Mouse (Mus musculus): ENCODE measurements around the gene Hoxb8. TPM values are rescaled to one million over a fixed set of nuclear protein-coding genes. Genes with fewer than 3 reads are reported as not detected.

Gene Hoxb8
- 0.06 TPM in 1 of 2 replicates, not detected in the other for polyA plus RNA-seq (2016; fragmentation: Nextera tagmentation; extraction: Ambion mirVana)

GRCm38 (mm10) chr11:96281855-96282570, at the start of gene Hoxb8:
TSS of gene Hoxb8 (plus strand) at chr11:96281905.
- H3K4me2 ChIP-seq: no peak within 1 kb of the TSS

GRCm38 (mm10) chr11:96234906-96235305, 46.8 kb upstream of the Hoxb8 start:
- H3K4me1 ChIP-seq (replicated peaks): no peaks in the 10 kb centered on the region
- H3K9ac ChIP-seq: no peak overlapping the region
- no peak overlapping the region for H3K27ac ChIP-seq (ENCODE audit: poor library complexity, severe bottlenecking)
- H3K9me3 ChIP-seq (replicated peaks): no peaks in the 10 kb centered on the region
- no peaks in the 10 kb centered on the region for H3K36me3 ChIP-seq
- H3K27me3 ChIP-seq (replicated peaks): peaks cover 80% of the 10 kb centered on the region
- WGBS: 2% methylated on average over 12 of the region's 12 CpGs
- no peak for ATAC-seq (ENCODE audit: insufficient number of reproducible peaks, low FRiP score)
- H3K4me2 ChIP-seq: no peak overlapping the region
- H3K4me3 ChIP-seq: no peak overlapping the region

More at GRCm38 (mm10) chr11:96281855-96282570, at the start of gene Hoxb8:
- no peak for ATAC-seq (ENCODE audit: insufficient number of reproducible peaks, low FRiP score)
- 1% methylated on average over 27 of the region's 27 CpGs for WGBS
- H3K9ac ChIP-seq: no peak within 1 kb of the TSS
- H3K27me3 ChIP-seq (replicated peaks): peaks cover 93% of the 10 kb centered on the region
- H3K4me1 ChIP-seq (replicated peaks): peaks cover 28% of the 10 kb centered on the region
- no peaks in the 10 kb centered on the region for H3K9me3 ChIP-seq (replicated peaks)
- H3K4me3 ChIP-seq: no peak within 1 kb of the TSS
- H3K27ac ChIP-seq (ENCODE audit: poor library complexity, severe bottlenecking): no peak within 1 kb of the TSS
- H3K36me3 ChIP-seq: no peaks in the 10 kb centered on the region

GRCm38 (mm10) chr11:96240211-96240610, 41.5 kb upstream of the Hoxb8 start:
- Histone ChIP-seq H3K27ac (ENCODE audit: poor library complexity, severe bottlenecking) (no peak overlapping the region), H3K9ac (no peak overlapping the region), H3K27me3 (replicated peaks) (peaks cover 64% of the 10 kb centered on the region), H3K36me3 (no peaks in the 10 kb centered on the region), H3K4me3 (no peak overlapping the region), H3K4me2 (no peak overlapping the region), H3K9me3 (replicated peaks) (no peaks in the 10 kb centered on the region), H3K4me1 (replicated peaks) (no peaks in the 10 kb centered on the region)
- WGBS: 2% methylated on average over 7 of the region's 7 CpGs
- no peak for ATAC-seq (ENCODE audit: insufficient number of reproducible peaks, low FRiP score)

- no peak overlapping the region for H3K9ac ChIP-seq
- H3K27me3 ChIP-seq (replicated peaks): peaks cover 99% of the 10 kb centered on the region
- H3K4me2 ChIP-seq: no peak overlapping the region
- no peaks in the 10 kb centered on the region for H3K9me3 ChIP-seq (replicated peaks)
- 3% methylated on average over 14 of the region's 14 CpGs for WGBS
- H3K4me3 ChIP-seq: no peak overlapping the region
- ATAC-seq (ENCODE audit: insufficient number of reproducible peaks, low FRiP score): no peak
- no peak overlapping the region for H3K27ac ChIP-seq (ENCODE audit: poor library complexity, severe bottlenecking)
- H3K36me3 ChIP-seq: no peaks in the 10 kb centered on the region
- H3K4me1 ChIP-seq (replicated peaks): peaks cover 3% of the 10 kb centered on the region; the same call in 1 of the 2 replicates
These were observed 30.8 kb upstream of the Hoxb8 start for GRCm38 (mm10) chr11:96250901-96251300.

- H3K4me1 ChIP-seq (replicated peaks): peaks cover 3% of the 10 kb centered on the region; the same call in 1 of the 2 replicates
- H3K4me3 ChIP-seq: peak overlapping the region; percentile 7; the same call in 1 of the 2 replicates
- no peaks in the 10 kb centered on the region for H3K9me3 ChIP-seq (replicated peaks)
- H3K4me2 ChIP-seq: peak overlapping the region; percentile 22
- no peak overlapping the region for H3K9ac ChIP-seq
- H3K36me3 ChIP-seq: no peaks in the 10 kb centered on the region
- WGBS: under 1% methylated on average over 46 of the region's 46 CpGs
- H3K27me3 ChIP-seq (replicated peaks): peaks cover 100% of the 10 kb centered on the region
- H3K27ac ChIP-seq (ENCODE audit: poor library complexity, severe bottlenecking): no peak overlapping the region
- ATAC-seq (ENCODE audit: insufficient number of reproducible peaks, low FRiP score): no peak
These were observed 30.1 kb upstream of the Hoxb8 start for GRCm38 (mm10) chr11:96251480-96252031.

- H3K9me3 ChIP-seq (replicated peaks): no peaks in the 10 kb centered on the region
- H3K27me3 ChIP-seq (replicated peaks): peaks cover 100% of the 10 kb centered on the region
- H3K4me2 ChIP-seq: no peak overlapping the region
- H3K4me1 ChIP-seq (replicated peaks): peaks cover 3% of the 10 kb centered on the region; the same call in 1 of the 2 replicates
- no peak overlapping the region for H3K27ac ChIP-seq (ENCODE audit: poor library complexity, severe bottlenecking)
- no peak overlapping the region for H3K9ac ChIP-seq
- H3K4me3 ChIP-seq: no peak overlapping the region
- H3K36me3 ChIP-seq: no peaks in the 10 kb centered on the region
- 6% methylated on average over 12 of the region's 12 CpGs for WGBS
- no peak for ATAC-seq (ENCODE audit: insufficient number of reproducible peaks, low FRiP score)
These were observed 29.1 kb upstream of the Hoxb8 start for GRCm38 (mm10) chr11:96252541-96253120.

- 3% methylated on average over 11 of the region's 11 CpGs for WGBS
- H3K4me1 ChIP-seq (replicated peaks): peaks cover 3% of the 10 kb centered on the region; the same call in 1 of the 2 replicates
- no peak overlapping the region for H3K4me3 ChIP-seq
- no peak overlapping the region for H3K27ac ChIP-seq (ENCODE audit: poor library complexity, severe bottlenecking)
- peaks cover 100% of the 10 kb centered on the region for H3K27me3 ChIP-seq (replicated peaks)
- H3K9ac ChIP-seq: no peak overlapping the region
- H3K36me3 ChIP-seq: no peaks in the 10 kb centered on the region
- ATAC-seq (ENCODE audit: insufficient number of reproducible peaks, low FRiP score): no peak
- no peak overlapping the region for H3K4me2 ChIP-seq
- no peaks in the 10 kb centered on the region for H3K9me3 ChIP-seq (replicated peaks)
These were observed 27.5 kb upstream of the Hoxb8 start for GRCm38 (mm10) chr11:96254221-96254620.

GRCm38 (mm10) chr11:96255111-96255995, 26.4 kb upstream of the Hoxb8 start:
- Histone ChIP-seq H3K4me2 (no peak overlapping the region), H3K27ac (ENCODE audit: poor library complexity, severe bottlenecking) (no peak overlapping the region), H3K27me3 (replicated peaks) (peaks cover 100% of the 10 kb centered on the region), H3K4me1 (replicated peaks) (peaks cover 6% of the 10 kb centered on the region; the same call in 1 of the 2 replicates), H3K9ac (no peak overlapping the region), H3K4me3 (no peak overlapping the region), H3K36me3 (no peaks in the 10 kb centered on the region), H3K9me3 (replicated peaks) (no peaks in the 10 kb centered on the region)
- 1% methylated on average over 39 of the region's 39 CpGs for WGBS
- ATAC-seq (ENCODE audit: insufficient number of reproducible peaks, low FRiP score): no peak

- H3K36me3 ChIP-seq: no peaks in the 10 kb centered on the region
- ATAC-seq (ENCODE audit: insufficient number of reproducible peaks, low FRiP score): no peak
These were observed 25.7 kb upstream of the Hoxb8 start for GRCm38 (mm10) chr11:96255996-96256445.

GRCm38 (mm10) chr11:96257141-96257540, 24.6 kb upstream of the Hoxb8 start:
- Histone ChIP-seq H3K9ac (no peak overlapping the region), H3K4me2 (no peak overlapping the region), H3K9me3 (replicated peaks) (no peaks in the 10 kb centered on the region), H3K27ac (ENCODE audit: poor library complexity, severe bottlenecking) (no peak overlapping the region), H3K4me3 (no peak overlapping the region), H3K4me1 (replicated peaks) (0 out of 2 replicates have a peak, but pooled peaks cover 2% of the 10 kb centered on the region), H3K36me3 (no peaks in the 10 kb centered on the region), H3K27me3 (replicated peaks) (peaks cover 100% of the 10 kb centered on the region)
- 18% methylated on average over 2 of the region's 2 CpGs for WGBS
- ATAC-seq (ENCODE audit: insufficient number of reproducible peaks, low FRiP score): no peak

More at GRCm38 (mm10) chr11:96255996-96256445, 25.7 kb upstream of the Hoxb8 start:
- H3K9ac ChIP-seq: no peak overlapping the region
- 1% methylated on average over 14 of the region's 14 CpGs for WGBS
- peaks cover 100% of the 10 kb centered on the region for H3K27me3 ChIP-seq (replicated peaks)
- H3K27ac ChIP-seq (ENCODE audit: poor library complexity, severe bottlenecking): no peak overlapping the region
- H3K4me1 ChIP-seq (replicated peaks): peaks cover 6% of the 10 kb centered on the region; the same call in 1 of the 2 replicates
- no peak overlapping the region for H3K4me3 ChIP-seq
- no peak overlapping the region for H3K4me2 ChIP-seq
- no peaks in the 10 kb centered on the region for H3K9me3 ChIP-seq (replicated peaks)

Data from heart, embryonic 12.5 days (tissue).